Mouse (Mus musculus) C2C12 (cell line): ENCODE measurements at regions not wholly inside any gene's neighbourhood (a gene's known extent, or its start where the extent isn't known, plus 50 kb on each side); places are given as distances from the start of the nearest gene placed in this dataset.

Experiments
- CEBPB ChIP-seq: IDR thresholded peaks from one replicate; pipeline ENCODE4 v1.6.1; 2011; ENCODE audit warnings: low read depth, mild to moderate bottlenecking, control low read depth, moderate library complexity
- CTCF ChIP-seq: IDR thresholded peaks from one replicate; pipeline ENCODE4 v1.5.1; 2011; ENCODE audit not compliant: control insufficient read depth, insufficient read depth, insufficient read length
- MAX ChIP-seq: IDR thresholded peaks from one replicate; pipeline ENCODE4 v1.6.1; 2011; ENCODE audit warnings: mild to moderate bottlenecking, control low read depth
- MYOD1 ChIP-seq: IDR thresholded peaks from one replicate; pipeline ENCODE4 v1.6.1; 2011; ENCODE audit warnings: low read depth; ENCODE audit not compliant: control insufficient read depth, insufficient read length
- MYOG ChIP-seq: IDR thresholded peaks from one replicate; pipeline ENCODE4 v1.6.1; 2011; ENCODE audit not compliant: control insufficient read depth, insufficient read length; ENCODE audit errors: extremely low read depth
- USF1 ChIP-seq: IDR thresholded peaks from one replicate; pipeline ENCODE4 v1.6.1; 2011; ENCODE audit warnings: low read depth, mild to moderate bottlenecking, control low read depth, moderate library complexity

DNA sequence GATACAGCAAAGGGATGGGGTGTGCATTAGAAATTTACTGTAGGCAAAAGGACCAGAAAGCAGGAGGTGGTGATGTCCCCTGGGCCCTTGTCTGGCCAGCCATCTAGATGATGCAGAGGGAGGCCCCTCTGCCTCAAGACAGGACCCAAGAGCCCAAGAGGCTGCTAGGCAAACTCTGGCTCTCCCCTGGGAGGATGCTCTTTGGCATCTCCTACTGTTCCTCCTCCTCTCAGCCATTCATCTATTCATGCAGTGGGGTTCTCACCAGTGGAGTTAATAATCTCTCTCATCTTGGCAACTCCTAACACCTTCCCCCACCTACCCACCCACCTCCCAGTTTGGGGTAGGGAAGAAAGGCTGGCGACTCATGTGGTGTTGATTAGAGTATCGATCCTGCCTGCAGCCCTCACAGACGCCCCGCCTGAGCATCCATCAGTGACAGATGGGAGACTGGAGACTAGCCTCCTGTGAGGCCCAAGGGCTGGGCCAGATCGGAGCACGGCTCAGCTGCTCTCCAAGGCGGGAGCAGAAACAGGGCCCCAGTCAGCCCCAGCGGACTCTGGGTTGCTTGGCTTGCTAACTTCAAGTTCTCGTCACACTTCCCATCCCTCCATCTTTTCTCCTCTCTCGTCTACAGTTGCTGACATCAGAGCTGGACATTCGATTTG lies 82.8 kb upstream of the Nectin1 start:
- TF ChIP-seq CTCF: no peak
- no peak for TF ChIP-seq MAX
- TF ChIP-seq USF1: no peak
- no peak for TF ChIP-seq MYOG
- TF ChIP-seq MYOD1: no peak
- TF ChIP-seq CEBPB: no peak
